Mouse (Mus musculus) CD4-positive, CD25-positive, alpha-beta regulatory T cell, adult 4 months (primary cell): Measurements from ENCODE around the gene Ptprm. TPM values are rescaled to one million over a fixed set of nuclear protein-coding genes. Genes with fewer than 3 reads are reported as not detected.

ENCODE experiments used
- ATAC-seq: one replicate; pipeline ENCODE4 v1.8.0; 2017
- polyA plus RNA-seq, 2 experiments: library from polyadenylated mRNA; unstranded; fragments of 100-300 nt; shearing (Covaris generic); gene quantifications; one replicate each; pipeline ENCODE4 v1.2.1; 2017

Gene Ptprm
- polyA plus RNA-seq, 2 experiments from 2014 or later, result not detected

DNA sequence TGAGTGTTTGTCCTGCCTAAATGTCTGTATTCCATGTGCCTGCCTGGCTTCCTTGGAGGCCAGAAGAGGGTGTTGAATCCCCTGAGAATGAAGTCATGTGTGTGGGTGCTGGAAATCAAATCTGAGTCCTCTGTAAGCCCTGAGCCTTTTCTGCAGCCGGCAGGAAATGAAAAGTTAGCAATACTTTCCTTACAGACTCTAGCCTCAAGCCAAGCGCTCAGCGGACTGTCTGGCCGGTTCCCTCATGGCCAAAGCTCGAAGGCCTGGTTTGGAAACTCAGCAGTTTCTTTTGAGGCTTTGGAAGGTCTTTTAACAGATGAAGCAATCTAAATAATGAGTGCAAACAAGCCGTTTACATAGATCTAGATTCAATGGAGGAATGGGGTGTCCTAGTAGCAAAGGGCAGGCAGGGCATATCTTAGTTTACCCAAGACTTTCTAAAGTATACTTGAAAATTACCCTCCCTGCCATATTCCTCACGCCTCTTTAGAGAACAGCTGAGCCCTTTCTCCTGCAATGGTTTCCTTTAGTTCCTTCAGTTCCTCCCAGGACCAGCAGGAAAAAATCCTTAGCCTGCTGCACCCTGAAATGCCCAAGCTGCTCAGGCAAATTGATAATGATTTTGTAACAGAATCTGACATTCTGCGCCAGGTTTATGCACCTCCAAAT, 144.4 kb downstream of the Ptprm start:
- ATAC-seq, result no peak

DNA sequence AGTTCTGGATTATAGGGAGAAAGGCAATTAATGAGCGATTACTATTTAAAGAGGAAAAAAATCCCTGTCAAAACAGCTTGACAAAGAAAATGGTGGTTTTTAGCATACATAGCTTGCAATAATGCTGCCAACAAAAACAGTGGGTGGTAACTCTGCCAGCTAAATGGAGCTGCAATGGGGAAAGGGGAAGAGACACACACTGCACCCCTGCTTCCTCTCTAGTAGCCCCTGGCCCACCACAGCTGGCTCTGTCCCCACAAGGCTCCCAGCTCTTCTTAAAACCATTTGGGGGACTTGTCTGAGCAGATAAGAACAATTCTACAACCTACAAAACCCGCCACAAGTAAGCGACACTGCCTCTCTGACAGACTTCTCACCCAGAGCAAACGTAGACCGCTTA, 145.7 kb downstream of the Ptprm start:
- ATAC-seq, result no peak

DNA sequence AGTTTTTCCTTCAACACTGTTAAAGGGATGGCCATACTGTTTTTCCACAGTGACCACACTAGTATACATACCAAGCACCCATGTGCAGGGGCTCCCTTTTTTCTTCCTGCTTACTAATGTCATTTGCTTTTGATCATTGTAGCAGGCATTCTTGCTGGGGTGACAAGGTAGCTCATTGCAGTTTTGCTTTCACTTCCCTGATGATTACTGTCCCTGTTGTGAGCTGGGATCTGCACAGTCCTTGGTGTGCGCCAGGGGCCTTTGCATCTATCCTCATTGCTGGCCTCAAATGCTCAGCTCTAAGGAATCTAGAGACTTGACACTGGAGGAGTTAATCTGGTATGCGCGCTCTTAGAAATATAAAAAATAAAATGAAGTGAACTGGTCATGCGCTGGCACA, 147.3 kb downstream of the Ptprm start:
- no peak for ATAC-seq

DNA sequence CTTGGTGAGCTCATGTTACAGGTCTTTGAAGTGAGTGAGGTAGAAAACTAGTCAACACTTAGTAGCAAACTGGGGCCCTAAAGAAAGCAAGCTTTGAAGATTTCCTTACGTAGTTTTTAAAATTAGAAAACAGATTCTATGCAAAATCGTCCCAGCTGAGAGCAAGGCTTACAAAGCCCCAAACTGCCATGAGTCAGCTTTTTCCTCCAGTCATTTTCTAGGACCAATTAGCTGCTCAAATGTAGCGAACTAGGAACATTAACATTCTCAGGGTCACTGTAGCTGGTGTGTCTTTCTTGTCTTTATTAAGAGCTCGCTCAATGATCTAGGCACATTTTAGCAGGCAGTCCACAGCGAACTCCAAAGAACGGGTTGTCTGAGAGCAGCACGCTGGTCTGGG, 153.1 kb downstream of the Ptprm start:
- ATAC-seq, result no peak

DNA sequence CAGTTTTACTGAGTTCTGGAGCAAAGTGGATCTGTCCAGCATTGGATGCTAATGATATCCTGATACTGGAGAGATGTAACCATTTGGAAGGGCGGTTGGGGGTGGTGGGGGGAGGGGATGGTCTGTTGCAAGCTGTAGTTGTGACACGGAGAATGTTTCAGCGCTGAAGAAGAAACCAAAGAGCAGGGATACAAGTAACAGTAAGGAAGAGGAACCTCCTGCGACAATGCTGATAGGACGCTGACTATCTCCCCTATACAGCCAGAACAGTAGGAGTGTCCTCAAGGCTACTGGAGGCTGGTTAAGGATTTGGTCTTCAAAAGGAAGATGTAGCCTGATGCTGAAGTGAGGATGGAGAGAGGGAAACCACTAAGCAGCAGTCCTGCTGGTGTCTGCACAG, 160.5 kb downstream of the Ptprm start:
- ATAC-seq, result no peak

DNA sequence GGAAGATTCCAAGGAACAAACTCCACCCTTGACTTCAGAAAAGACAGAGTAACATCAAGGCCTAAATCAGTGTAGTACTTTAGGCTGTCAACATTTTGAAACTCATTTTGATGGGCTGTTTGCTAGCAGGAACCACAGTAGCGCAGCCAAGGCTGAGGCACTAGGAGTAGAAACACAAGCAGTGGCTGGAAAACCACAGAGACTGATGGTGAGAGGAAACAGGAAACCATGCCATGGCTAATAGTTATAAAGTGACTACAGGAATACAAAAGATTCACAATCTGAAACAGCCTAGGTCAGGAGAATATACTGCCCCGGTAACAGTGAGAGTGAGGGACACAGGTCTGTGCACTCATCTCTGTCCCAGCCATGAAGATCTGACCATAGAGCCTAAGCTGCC, 165.7 kb downstream of the Ptprm start:
- ATAC-seq, result no peak

DNA sequence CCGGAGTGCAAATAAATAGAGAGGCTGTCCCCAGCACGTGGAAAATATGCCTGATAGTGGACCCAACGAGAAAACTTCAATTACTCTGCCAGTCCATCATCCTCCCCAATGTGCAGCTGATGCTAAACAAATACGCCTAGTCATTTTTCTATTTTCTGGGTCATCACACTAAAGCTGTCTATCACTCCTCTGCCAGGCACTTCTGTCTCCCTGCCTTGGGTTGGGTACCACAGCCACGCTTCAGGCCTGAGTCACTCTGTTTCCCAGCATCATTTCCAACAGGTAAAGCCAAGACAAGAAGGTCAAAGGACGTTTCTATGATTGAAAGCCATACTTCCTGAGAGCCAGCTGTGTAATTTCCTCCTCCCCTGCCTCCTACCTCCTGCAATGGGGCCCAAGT, 167.4 kb downstream of the Ptprm start:
- ATAC-seq, result no peak

DNA sequence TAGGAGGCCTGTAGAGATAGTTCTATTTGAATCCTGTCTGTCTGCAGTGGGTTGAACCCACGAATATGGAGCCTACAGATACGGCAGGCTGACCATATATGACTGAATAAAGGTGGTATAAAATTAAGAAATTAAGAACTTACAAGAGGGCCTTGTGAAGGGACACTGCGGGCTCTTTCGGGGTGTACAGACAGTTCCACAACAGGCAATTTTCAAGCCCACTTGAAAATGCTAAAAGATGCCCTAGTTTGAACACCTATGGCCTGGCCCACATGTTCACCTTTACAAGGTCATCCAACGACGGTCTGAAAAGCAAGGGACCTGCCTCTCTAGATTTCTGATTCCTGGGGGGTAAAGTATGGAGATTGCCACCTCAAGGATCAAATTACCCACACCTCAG, 168.3 kb downstream of the Ptprm start:
- ATAC-seq, result no peak

DNA sequence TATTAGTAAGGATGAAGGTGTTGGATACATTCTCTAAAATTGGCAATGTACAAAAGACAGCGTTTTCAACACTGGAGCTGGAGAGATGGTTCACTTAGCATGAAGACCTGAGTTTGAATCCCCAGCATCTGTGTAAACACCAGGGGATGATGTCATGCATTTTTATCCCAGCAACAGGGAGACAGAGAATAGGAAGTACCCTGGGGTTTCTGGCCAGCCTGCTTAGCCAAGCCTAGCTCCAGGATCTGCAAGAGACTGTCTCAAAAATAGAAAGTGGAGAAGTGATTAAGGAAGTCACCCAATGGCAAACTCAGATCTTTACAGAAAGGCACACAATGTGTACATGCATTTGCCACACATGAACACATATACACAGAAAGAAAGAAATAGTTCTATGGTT, 174.8 kb downstream of the Ptprm start:
- no peak for ATAC-seq

DNA sequence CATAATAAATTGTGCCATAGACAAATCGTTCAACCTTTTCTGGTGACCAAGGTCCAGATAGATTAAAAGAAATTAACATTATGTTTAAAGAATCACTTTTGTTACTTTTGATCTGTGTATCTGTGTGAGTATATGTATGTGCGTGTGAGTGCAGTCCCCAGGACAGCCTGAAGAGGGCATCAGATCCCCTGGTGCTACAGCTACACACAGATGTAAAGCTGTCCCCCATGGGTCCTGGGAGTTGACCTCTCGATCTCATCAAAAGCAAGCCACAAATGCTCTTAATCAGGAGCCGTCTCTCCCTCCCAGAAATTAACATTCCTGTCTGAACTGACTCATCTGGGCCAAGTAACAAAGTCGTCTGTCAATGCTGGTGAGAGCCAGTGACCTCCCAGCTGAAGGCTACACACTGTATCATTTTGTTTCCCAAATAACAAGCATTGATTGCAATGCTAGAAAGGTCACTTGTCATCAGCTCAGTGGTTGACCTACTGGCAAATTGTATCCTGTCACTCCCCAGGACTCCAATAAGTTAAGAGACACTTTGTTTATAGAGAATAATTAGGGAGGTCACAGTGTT, 175.5 kb downstream of the Ptprm start:
- ATAC-seq, result no peak

DNA sequence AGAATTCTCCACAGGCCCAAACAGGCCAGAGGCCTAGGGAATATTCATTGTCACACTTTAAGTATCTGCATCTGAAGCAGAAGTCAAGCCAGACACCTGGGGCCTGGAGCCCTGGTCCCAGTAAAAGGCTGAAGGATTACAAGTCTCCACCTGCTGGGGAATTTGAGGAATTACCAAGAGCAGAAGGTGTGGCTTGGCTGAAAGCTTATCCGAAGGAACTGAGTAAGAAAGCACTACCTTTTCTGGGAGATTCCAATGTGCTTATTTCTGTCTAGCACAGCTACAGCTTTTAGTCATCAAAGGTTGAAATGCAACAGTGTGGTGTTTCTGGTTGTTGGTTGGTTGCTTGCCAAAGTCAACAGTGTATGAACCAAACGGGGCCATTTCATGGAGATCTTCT, 178.4 kb downstream of the Ptprm start:
- ATAC-seq, result no peak

DNA sequence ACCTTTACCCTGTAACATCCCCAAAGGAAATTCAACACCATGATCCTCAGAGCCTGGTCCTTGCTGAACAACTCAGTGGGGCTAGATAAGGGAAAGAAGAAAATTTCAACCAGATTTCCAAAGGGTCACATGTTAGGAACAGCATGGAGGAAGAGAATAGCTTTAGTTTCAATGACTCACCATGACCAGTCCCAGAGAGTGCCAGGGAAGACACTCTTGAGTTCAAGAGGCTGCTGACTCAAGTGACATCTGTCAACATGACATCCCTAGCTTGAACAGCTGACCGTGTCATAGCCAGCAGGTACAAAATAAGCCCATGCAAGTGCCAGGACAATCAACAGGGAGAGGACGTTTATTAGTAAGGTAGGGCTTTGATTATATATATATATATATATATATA, 182.9 kb downstream of the Ptprm start:
- ATAC-seq, result no peak

DNA sequence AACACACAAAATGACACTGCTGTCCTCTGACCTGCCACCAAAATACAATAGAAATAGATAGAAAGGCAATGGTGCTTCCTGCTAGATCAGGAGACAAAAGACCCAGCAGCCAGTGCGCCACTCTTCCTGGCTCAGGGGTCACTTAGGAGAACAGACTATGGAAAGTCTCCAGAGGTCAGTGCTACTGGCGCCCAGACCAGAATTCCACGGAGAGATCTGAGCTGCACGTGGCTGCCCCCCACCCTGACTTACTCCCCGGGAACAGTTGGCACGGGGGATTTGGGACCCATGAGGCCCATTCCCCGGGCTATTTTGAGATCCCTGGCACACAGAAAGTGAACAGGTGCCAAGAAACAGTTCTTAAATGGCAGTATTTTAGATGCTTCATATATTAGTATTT, 183.6 kb downstream of the Ptprm start:
- no peak for ATAC-seq

DNA sequence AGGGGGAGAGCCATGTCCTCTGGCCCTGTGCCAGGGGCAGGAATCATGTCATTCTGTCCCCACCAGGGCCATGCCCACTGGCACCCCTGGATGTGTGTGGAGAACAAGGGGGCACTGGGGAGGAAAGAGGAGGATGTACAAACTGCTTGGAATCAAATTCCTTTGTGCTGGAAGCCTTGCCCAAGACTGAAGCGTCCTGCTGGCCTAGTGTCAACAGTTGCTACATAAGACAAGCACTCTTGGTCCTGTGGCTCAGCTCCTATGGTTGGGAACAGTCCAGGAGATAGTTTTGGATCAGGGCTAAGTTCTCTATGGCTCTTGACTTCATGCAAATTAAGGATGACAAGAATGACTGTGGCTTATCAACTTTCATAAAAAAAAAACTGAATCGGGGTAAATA, 188.4 kb downstream of the Ptprm start:
- no peak for ATAC-seq

DNA sequence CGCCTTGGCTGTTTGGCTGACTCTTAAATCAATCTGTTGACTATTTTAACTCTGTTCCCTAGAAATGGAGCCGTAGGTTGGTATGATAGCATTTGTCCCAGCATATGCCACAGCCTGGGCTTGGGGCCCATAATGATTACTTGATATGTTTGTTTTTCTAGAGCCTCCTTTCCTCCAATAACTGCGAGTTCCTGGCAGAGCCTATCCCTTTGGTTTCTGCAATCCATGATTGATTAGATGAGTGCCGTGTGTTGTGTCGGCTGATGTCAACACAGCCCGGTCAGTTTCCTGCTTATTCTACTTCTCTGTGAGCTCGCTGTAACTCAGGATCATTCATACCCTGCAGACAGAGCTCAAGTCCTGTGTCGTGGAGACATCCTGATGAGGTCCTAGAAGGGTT, 194.6 kb downstream of the Ptprm start:
- ATAC-seq, result no peak

DNA sequence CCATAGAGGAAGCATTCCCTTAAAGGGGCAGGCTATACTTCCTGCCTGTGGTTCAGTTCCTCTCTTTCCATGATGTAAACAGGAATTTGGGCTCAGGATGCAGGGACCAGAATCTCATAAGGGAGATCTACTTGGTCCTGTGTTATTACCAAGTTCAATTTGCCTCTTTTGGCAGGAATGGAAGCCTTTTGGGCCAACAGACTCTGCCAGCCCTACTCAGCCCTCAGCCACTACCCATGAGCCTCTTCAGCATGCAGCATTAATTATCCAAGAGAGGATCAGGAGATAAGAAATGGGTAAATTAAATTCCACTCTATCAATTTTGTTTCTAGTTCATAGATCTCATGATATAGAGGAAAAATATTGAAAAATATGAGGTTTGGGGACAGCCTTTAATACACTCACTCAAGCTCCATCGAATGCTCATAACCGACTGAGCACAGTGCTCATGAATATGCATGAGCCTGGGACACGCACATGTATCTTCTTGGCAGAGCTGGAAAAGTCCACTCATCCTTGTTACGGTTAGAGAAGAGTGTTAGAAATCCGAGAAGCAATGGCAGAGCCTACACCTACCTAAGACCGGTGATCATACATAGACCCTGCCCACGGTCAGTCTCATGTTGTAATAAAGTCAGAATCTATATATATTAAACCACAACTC, 197.0 kb downstream of the Ptprm start:
- no peak for ATAC-seq

DNA sequence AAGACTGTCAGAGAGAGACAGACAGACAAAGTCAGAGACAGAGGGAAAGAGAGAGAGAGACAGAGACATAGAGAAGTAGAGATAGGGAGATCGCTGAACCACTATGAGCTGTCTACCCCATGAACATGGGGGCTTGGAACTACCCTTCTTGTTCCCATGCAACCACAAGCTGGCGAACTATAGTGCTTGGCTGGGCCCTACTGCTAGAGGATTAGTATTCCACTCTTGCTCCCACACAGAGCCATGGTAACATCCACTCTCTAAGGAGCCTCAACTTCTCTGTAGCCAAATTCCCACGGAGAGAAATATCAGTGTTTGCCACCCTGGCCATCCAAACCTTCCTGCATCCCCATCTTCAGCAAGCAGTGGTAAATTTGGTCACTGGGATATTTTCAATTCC, 202.0 kb downstream of the Ptprm start:
- ATAC-seq, result no peak

DNA sequence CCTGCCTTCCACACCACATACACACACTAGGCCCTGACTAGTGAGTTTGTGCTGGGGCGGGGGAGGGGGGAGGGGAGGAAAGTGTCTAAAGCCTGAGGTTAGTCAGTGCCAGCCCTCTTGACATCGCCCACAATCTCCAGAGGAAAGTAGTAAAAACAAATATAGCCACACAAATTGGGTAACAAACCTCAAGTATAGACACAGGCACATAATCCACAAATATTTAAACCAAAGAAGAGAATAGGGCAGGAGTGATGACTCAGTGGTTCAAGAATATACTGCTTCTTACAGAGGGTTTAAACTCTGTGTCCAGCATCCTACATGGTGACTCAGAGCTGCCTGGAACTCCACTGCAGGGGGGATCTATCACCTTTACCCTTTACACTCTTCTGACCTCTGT, 203.8 kb downstream of the Ptprm start:
- ATAC-seq, result no peak

DNA sequence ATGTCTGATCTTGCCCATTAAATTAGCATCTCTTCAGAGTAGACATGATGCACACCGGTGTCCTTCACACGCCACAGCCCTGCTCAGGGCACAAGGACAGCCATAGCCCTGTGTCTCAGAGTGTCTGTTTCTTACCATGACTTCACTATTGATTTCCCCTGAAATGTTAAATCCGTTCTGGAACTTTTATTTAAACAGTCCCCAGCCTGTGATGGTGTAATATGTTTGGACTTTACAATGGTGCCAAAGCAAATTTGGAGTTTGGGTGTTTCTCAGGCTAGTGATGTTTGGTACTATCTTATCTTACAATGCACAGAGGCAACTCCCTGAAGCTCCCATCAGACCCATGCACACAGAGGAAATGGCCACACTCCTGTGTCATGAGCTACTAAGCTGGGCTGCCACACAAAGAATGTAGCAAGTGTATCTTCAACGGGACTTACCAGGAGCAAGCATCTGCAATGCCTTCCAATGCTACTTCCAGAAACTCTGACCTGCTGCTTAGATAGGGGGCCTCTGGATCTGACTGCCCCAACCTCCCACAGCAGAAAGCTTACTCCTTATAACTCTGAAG, 212.0 kb downstream of the Ptprm start:
- ATAC-seq, result no peak

DNA sequence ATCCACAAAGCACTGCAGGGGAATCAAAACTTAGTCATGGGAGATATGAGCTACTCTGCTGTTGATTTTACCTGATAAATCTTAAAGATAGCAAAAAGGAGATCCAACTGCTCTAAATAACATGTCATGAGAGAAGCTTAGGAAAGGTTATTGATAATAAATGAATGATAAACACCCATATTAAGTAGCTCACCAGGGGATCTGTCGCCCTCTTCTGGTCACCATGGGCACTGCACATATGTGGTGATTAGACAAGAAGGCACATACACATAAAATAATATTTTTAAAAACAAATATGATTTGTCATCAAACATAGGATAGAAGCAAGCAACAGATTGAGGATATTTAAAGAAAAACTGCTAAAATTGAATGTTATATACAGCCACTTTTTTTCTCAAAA, 213.8 kb downstream of the Ptprm start:
- ATAC-seq, result no peak

DNA sequence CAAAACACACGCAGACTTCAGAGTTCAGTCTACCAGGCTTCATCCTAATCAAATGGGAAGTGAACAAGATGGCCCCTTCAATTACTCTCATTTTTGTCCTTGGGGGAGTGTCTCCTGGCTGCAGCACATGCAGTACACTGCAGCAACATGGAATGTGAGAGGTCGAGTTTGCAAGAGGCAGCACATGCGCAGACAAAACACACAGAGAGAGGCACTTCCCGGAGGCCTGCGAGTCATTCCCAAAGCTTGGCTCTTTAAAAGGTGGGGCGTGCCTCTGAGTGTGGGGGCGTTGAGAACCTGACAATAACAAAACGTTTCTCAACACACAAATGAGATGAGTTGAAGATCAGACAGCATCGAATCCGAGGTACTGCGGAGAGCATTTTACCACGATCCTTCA, 215.3 kb downstream of the Ptprm start:
- no peak for ATAC-seq

DNA sequence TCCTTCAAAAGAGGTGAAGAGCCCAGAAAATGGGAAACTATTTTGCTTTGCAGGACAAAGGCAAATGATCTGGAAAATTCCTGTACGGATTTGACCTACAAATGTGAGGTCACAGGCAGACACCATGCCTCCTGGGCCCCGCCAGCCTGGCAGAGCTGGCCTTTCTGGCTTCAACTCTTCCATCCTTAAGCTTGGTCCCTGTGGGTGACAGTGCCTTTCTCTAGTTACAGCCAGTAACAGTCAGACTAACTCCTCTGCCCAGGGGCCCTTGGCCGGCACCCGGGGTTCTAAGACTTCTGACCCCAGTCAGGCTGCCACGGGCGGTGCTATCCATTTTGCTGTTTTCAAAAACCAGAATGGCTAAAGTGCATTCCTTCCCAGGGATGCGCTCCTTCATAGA, 217.4 kb downstream of the Ptprm start:
- no peak for ATAC-seq

DNA sequence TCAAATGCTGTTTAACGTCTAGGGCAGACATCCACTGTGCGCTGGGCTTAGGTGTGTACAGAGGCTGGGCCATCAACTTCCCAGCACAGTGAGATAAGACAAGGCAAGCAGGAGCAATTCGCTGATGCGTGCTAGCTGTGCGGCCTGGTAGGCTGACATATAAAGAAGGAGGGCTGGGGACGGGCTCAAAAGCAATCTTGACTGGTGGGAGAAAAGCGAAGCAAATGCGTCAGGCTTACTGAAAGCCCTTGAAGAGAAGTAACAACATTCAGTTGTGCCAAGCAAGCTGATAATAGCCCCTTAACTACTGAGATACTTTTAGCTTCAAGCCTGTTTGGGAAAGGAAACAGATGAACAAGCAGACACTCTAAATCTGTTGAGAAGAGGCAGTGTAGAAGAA, 217.8 kb downstream of the Ptprm start:
- no peak for ATAC-seq

DNA sequence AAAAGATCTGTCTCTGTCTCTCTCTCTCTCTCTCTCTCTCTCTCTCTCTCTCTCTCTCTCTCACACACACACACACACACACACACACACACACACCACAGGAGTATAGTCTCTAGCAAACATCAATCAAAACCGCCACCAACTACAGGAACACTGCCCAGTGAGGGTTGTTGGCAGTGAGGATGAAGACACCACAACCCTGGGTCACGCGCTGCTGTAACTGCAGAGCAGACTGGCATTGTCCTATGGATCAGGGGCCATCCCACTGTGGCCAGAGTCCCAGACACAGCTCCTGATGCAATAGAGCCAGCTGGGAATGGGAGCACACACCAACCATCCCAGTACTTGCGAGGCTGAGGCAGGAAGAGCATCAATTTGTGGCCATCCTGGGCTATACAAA, 220.0 kb downstream of the Ptprm start:
- ATAC-seq, result no peak
